Mouse (Mus musculus): ENCODE results near the gene Gins1.

DNA sequence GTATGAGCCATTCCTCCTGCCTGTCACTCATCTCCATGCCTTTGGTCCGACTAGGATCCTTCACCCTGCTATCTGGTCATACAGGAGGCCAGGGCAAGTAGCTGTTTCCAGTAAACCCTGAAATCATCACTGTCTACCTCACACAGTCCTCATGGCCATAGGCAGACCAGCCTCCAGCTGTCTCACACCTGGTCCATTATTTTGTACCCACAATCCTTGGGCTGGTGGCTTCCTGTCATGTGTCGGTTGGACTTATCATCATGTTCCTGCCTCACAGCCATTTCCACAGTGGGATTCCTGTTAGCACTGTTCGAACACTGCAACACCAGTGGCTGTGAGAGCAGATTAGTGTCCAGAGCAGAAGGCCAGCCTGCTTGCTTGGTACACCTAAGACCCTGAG is 73.6 kb downstream of the Gins1 start:
- TF ChIP-seq POLR2A (IDR thresholded peaks at IDR 0.05; ENCODE audit: low read depth, low read length) (no peak), CTCF (IDR thresholded peaks at IDR 0.05; ENCODE audit: extremely low read depth, insufficient read depth, insufficient read length, insufficient replicate concordance) (no peak)

Data from spleen, adult 2 months (tissue).